Mouse (Mus musculus): ENCODE measurements around the gene Marcksl1. TPM values are rescaled to one million over a fixed set of nuclear protein-coding genes. Genes with fewer than 3 reads are reported as not detected.

The Marcksl1 gene
- total and polyA plus RNA-seq, 3 experiments, result 25.3 to 62.7 TPM; not detected in 1

DNA sequence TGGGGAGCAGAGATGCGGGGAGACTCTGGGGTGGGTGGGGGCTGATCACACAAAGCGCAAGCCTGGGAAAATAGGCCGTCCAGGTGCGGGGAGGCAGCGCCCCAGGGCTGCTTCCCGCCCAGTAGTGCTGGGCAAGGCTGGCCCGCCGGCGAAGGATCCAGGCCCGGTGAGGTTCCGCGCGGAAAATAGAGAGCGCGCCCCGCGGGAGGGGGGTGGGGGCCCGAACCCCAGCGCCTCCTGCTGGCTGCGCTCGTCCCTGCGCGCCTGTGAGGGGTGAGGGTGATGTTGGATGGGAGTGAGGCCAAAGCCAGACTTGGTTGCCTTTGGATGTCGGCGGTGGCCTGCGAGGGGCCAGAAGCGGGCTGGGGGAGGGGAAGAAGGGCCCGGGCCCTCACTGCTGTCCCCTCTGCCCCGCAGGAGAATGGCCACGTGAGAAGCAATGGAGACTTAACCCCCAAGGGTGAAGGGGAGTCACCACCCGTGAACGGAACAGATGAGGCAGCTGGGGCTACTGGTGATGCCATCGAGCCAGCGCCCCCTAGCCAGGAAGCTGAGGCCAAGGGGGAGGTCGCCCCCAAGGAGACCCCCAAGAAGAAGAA, 1.0 kb downstream of the Marcksl1 start (continued):
- TF ChIP-seq MAFK (IDR thresholded peaks at IDR 0.05; ENCODE audit: borderline replicate concordance, low read depth, low read length) (no peak), JUND (IDR thresholded peaks at IDR 0.05; ENCODE audit: low read depth, low read length) (no peak), ETS1 (IDR thresholded peaks at IDR 0.05; ENCODE audit: low read depth, low read length) (0 out of 2 replicates have a peak, but pooled peaks have one; percentile 29), ZMIZ1 (IDR thresholded peaks at IDR 0.05; ENCODE audit: low read depth, low read length) (no peak), MXI1 (IDR thresholded peaks at IDR 0.05; ENCODE audit: low read depth, low read length) (peak; percentile 46; the same call in 1 of the 2 replicates), TBP (IDR thresholded peaks at IDR 0.05; ENCODE audit: low read depth, low read length) (no peak), RCOR1 (IDR thresholded peaks at IDR 0.05; ENCODE audit: low read depth, low read length) (no peak), CHD2 (IDR thresholded peaks at IDR 0.05; ENCODE audit: low read length) (no peak), TCF12 (IDR thresholded peaks at IDR 0.05; ENCODE audit: low read depth, low read length) (peak; percentile 43; the same call in 1 of the 2 replicates), ELF1 (IDR thresholded peaks at IDR 0.05; ENCODE audit: low read depth, low read length) (peak; percentile 18; the same call in 1 of the 2 replicates), EP300 (IDR thresholded peaks at IDR 0.05; ENCODE audit: low read depth in 1 of 2, low read length in 2 of 2) (no peak), GATA1 (IDR thresholded peaks at IDR 0.05; ENCODE audit: low read depth, low read length) (no peak), ZNF384 (IDR thresholded peaks at IDR 0.05; ENCODE audit: low read depth, low read length) (no peak)

DNA sequence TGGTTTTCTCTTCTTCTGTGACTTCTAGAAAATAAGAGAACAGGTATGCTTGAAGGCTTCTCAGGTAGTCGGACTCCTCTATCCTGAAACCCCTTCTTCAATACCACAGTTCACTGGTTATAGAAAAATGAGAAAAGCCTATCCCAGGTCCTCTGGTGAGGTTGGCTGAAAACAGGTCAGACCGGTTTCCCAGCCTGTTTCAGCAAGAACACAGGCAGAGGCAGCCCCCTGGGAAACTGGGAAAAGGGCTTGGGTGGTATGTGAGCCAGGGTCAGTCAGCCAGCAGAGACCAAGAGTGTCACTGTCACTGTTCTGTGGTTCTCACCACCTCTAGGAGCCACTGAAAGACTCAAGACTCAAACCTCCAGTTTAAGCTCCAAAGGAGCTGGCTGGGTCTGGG, 3.5 kb downstream of the Marcksl1 start:
- Histone ChIP-seq H3K36me3 (ENCODE audit: control insufficient read depth in 1 of 2, insufficient read depth in 2 of 2, low read length in 2 of 2) (peaks cover 0 to 9% of the 10 kb centered on the region in 2 experiments; a peak in 2 of 4 replicates), H3K4me3 (ENCODE audit: control insufficient read depth in 1 of 2, insufficient read depth in 1 of 2, low read depth in 2 of 2, low read length in 2 of 2) (no peak overlapping the region), H3K9ac (ENCODE audit: control insufficient read depth, low read depth, low read length, poor library complexity, severe bottlenecking) (no peak overlapping the region), H3K9me3 (replicated peaks; ENCODE audit: insufficient read depth, low read length) (no peaks in the 10 kb centered on the region), H3K4me1 (ENCODE audit: control insufficient read depth in 1 of 2, insufficient read depth in 2 of 2, low read length in 2 of 2) (no peaks in the 10 kb centered on the region), H3K79me2 (ENCODE audit: control insufficient read depth, insufficient read depth, low read length, poor library complexity) (no peaks in the 10 kb centered on the region; the same call in 1 of the 2 replicates), H3K27ac (ENCODE audit: control insufficient read depth, low read depth, low read length) (no peak overlapping the region), H3K27me3 (ENCODE audit: control insufficient read depth in 1 of 2, insufficient read depth in 2 of 2, low read length in 2 of 2) (no peaks in the 10 kb centered on the region)
- no peak for TF ChIP-seq JUND (IDR thresholded peaks at IDR 0.05; ENCODE audit: low read depth, low read length)
- no peak for TF ChIP-seq POLR2A (IDR thresholded peaks at IDR 0.05; ENCODE audit: control insufficient read depth in 1 of 2, insufficient read depth in 1 of 2, low read depth in 1 of 2, low read length in 2 of 2, poor library complexity in 1 of 2)
- TF ChIP-seq CHD2 (IDR thresholded peaks at IDR 0.05; ENCODE audit: low read length), result no peak
- DNase-seq (ENCODE audit: low read depth, low spot score), result no peak

DNA sequence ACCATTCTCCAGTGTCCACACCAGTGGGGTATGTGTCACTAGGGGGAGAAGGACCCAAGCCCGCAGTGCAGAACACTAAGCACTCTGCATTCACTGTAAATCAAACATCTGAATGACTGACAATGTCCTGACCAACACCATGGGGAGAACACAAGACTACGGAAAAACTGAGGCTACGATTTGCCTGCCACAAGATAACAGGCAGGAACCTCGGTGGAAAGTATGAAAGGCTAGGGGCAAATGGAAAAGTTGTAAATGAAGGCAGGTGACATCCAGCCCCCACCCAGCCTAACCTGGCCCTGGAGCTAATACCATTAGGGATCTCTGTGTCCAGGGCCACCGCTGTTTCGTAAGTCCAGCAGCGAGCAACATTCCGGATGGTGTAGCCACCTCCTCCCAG, 5.1 kb downstream of the Marcksl1 start:
- Histone ChIP-seq H3K27ac (ENCODE audit: control insufficient read depth, low read depth, low read length) (no peak overlapping the region), H3K27me3 (ENCODE audit: control insufficient read depth in 1 of 2, insufficient read depth in 2 of 2, low read length in 2 of 2) (no peaks in the 10 kb centered on the region), H3K36me3 (ENCODE audit: control insufficient read depth in 1 of 2, insufficient read depth in 2 of 2, low read length in 2 of 2) (peaks cover 0 to 14% of the 10 kb centered on the region in 2 experiments; a peak in 2 of 4 replicates), H3K4me1 (ENCODE audit: control insufficient read depth in 1 of 2, insufficient read depth in 2 of 2, low read length in 2 of 2) (no peaks in the 10 kb centered on the region), H3K9ac (ENCODE audit: control insufficient read depth, low read depth, low read length, poor library complexity, severe bottlenecking) (no peak overlapping the region), H3K4me3 (ENCODE audit: control insufficient read depth in 1 of 2, insufficient read depth in 1 of 2, low read depth in 2 of 2, low read length in 2 of 2) (no peak overlapping the region), H3K79me2 (ENCODE audit: control insufficient read depth, insufficient read depth, low read length, poor library complexity) (no peaks in the 10 kb centered on the region; the same call in 1 of the 2 replicates), H3K9me3 (replicated peaks; ENCODE audit: insufficient read depth, low read length) (no peaks in the 10 kb centered on the region)
- no peak for TF ChIP-seq ETS1 (IDR thresholded peaks at IDR 0.05; ENCODE audit: low read depth, low read length)
- no peak for TF ChIP-seq HCFC1 (IDR thresholded peaks at IDR 0.05; ENCODE audit: low read depth, low read length)
- TF ChIP-seq MYB (IDR thresholded peaks at IDR 0.05; ENCODE audit: low read depth, low read length), result no peak
- TF ChIP-seq POLR2A (IDR thresholded peaks at IDR 0.05; ENCODE audit: control insufficient read depth in 1 of 2, insufficient read depth in 1 of 2, low read depth in 1 of 2, low read length in 2 of 2, poor library complexity in 1 of 2), result no peak
- TF ChIP-seq ZC3H11A (IDR thresholded peaks at IDR 0.05; ENCODE audit: low read depth, low read length), result no peak
- no peak for DNase-seq (ENCODE audit: low read depth, low spot score)
